Mouse (Mus musculus): Measurements from ENCODE around the gene Nckap5. TPM values are rescaled to one million over a fixed set of nuclear protein-coding genes. Genes with fewer than 3 reads are reported as not detected.

Nckap5 gene
- polyA plus RNA-seq, 1 experiment from 2014 or later = 2.7 TPM

DNA sequence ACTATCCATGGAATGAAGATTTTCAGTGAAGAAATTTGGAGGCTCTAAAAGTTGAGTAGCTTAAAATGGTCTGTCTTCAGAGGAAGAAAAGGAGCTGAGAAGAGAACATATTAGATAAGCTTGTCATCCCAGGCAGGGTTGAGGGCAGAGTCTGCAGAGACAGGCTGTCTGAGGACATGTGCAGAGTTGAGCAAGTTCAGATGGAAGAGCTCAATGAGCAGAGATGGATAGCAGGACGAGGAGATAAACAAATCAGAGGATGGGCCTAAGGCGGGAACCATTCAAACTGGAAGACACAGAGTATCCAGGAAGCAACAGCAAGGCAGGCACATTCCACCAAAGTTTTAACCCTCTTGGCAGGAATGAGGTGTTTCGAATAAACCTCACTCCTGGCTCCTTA is 235.8 kb downstream of the Nckap5 start:
- H3K27me3 ChIP-seq (ENCODE audit: control insufficient read depth, insufficient read depth, low read length) = no peaks in the 10 kb centered on the region
- ATAC-seq (ENCODE audit: insufficient number of reproducible peaks, low FRiP score, low TSS enrichment, low read depth) = no peak
- peaks cover 5% of the 10 kb centered on the region; the same call in 1 of the 2 replicates for H3K4me1 ChIP-seq (ENCODE audit: control insufficient read depth, insufficient read depth, low read length)
- H3K4me3 ChIP-seq (ENCODE audit: low read depth, low read length) = no peak overlapping the region
- no peak overlapping the region for H3K27ac ChIP-seq (replicated peaks; ENCODE audit: low read depth, low read length)
- no peak overlapping the region for H3K9ac ChIP-seq (ENCODE audit: low read length)
- no peak for DNase-seq (ENCODE audit: low spot score)
- no peaks in the 10 kb centered on the region for H3K36me3 ChIP-seq (ENCODE audit: control insufficient read depth, insufficient read depth, low read length)
- no peak overlapping the region for H3K4me2 ChIP-seq (ENCODE audit: low read depth, severe bottlenecking)
- H3K9me3 ChIP-seq (ENCODE audit: control insufficient read depth, low read length) = no peaks in the 10 kb centered on the region
- WGBS = 75% methylated on average over 3 of the region's 3 CpGs

DNA sequence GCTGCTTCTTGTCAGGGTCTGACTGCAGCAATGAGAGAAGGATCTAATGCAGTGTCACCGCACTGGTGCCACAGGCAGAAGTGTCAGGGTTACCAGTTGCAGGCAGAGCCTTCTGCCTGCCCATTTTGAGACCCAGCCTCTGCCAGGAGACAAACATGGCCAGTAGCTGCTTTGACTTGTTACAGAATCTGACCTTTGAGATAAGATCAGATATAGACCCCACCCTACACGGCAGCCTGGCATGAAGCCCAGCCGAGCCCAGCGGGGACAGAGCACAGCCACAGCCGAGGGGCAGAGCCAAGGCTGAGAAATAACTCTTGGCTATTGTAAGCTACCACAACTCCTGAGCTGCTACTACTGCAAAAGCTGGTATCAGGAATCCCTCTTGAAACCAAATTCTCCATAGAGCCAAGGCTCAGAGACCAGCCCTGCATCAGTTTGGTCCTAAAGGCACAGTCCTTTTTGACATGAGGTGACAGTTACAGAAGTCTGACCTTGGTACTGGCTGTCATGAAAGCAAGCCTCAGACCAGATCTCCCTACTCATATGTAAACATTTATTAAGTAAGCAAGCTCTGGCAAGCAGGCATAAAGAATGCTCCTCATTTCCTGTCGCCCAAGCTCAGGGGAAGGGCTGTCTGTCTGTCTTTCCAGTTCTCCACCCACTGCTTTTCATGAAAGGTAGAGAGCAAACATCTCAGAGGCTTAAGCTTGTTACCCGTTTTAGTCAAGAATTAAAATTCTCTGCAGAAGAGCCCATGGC is 237.4 kb downstream of the Nckap5 start:
- Histone ChIP-seq H3K36me3 (ENCODE audit: control insufficient read depth, insufficient read depth, low read length) (no peaks in the 10 kb centered on the region), H3K4me2 (ENCODE audit: low read depth, severe bottlenecking) (no peak overlapping the region), H3K27me3 (ENCODE audit: control insufficient read depth, insufficient read depth, low read length) (no peaks in the 10 kb centered on the region), H3K4me1 (ENCODE audit: control insufficient read depth, insufficient read depth, low read length) (peaks cover 3% of the 10 kb centered on the region; the same call in 1 of the 2 replicates), H3K27ac (replicated peaks; ENCODE audit: low read depth, low read length) (no peak overlapping the region), H3K9ac (ENCODE audit: low read length) (no peak overlapping the region), H3K9me3 (ENCODE audit: control insufficient read depth, low read length) (no peaks in the 10 kb centered on the region), H3K4me3 (ENCODE audit: low read depth, low read length) (no peak overlapping the region)
- no peak for ATAC-seq (ENCODE audit: insufficient number of reproducible peaks, low FRiP score, low TSS enrichment, low read depth)
- DNase-seq (ENCODE audit: low spot score) = no peak
- WGBS = 72% methylated on average over 7 of the region's 7 CpGs

DNA sequence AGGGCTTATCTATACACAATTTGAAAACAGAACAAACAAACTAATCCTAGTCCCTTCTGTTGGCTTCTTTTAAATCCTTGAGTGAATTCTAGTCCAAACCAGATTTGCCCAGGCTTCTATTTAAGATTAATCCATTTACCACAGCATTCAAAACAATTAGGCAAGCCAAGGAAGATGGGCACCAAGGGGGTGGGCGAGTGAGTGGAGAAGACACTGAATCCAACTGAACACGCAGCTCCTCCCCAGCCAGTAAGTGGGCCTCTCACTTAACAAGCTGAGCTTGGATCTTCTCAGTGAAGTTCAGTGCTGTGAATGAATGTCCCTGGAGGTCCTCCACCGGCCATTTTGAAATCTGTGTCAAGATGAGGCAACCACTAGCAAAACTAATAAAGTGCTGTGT is 239.7 kb downstream of the Nckap5 start:
- no peak overlapping the region for H3K27ac ChIP-seq (replicated peaks; ENCODE audit: low read depth, low read length)
- H3K9ac ChIP-seq (ENCODE audit: low read length) = no peak overlapping the region
- H3K4me3 ChIP-seq (ENCODE audit: low read depth, low read length) = no peak overlapping the region
- DNase-seq (ENCODE audit: low spot score) = no peak
- no peak for ATAC-seq (ENCODE audit: insufficient number of reproducible peaks, low FRiP score, low TSS enrichment, low read depth)
- no peaks in the 10 kb centered on the region for H3K27me3 ChIP-seq (ENCODE audit: control insufficient read depth, insufficient read depth, low read length)
- no peaks in the 10 kb centered on the region for H3K4me1 ChIP-seq (ENCODE audit: control insufficient read depth, insufficient read depth, low read length)
- no peaks in the 10 kb centered on the region for H3K36me3 ChIP-seq (ENCODE audit: control insufficient read depth, insufficient read depth, low read length)
- no peak overlapping the region for H3K4me2 ChIP-seq (ENCODE audit: low read depth, severe bottlenecking)
- WGBS = 89% methylated on average over 3 of the region's 3 CpGs
- H3K9me3 ChIP-seq (ENCODE audit: control insufficient read depth, low read length) = no peaks in the 10 kb centered on the region

DNA sequence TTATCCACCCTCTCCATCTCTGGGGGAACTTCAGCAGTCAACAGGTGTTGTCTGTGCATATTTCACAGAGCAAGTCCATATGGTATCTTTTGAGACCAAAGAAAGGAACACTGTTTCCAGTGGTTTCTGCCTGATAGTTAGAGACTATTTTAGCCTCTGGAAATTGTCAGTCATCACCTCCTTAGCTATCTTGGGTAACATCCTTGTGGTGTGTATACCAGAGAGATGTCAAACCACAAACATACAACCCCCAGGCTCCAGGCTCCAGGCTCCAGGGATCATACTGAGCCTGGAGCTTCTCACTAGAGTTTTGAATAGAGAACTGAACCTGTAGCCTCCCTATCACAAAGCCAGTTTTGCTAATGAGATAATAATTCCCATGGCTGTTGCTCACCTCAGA is 252.4 kb downstream of the Nckap5 start:
- Histone ChIP-seq H3K27ac (replicated peaks; ENCODE audit: low read depth, low read length) (no peak overlapping the region), H3K4me2 (ENCODE audit: low read depth, severe bottlenecking) (no peak overlapping the region), H3K27me3 (ENCODE audit: control insufficient read depth, insufficient read depth, low read length) (no peaks in the 10 kb centered on the region), H3K4me3 (ENCODE audit: low read depth, low read length) (no peak overlapping the region), H3K4me1 (ENCODE audit: control insufficient read depth, insufficient read depth, low read length) (no peaks in the 10 kb centered on the region), H3K9me3 (ENCODE audit: control insufficient read depth, low read length) (no peaks in the 10 kb centered on the region), H3K9ac (ENCODE audit: low read length) (no peak overlapping the region), H3K36me3 (ENCODE audit: control insufficient read depth, insufficient read depth, low read length) (no peaks in the 10 kb centered on the region)
- DNase-seq (ENCODE audit: low spot score) (no peak), ATAC-seq (ENCODE audit: insufficient number of reproducible peaks, low FRiP score, low TSS enrichment, low read depth) (no peak)

DNA sequence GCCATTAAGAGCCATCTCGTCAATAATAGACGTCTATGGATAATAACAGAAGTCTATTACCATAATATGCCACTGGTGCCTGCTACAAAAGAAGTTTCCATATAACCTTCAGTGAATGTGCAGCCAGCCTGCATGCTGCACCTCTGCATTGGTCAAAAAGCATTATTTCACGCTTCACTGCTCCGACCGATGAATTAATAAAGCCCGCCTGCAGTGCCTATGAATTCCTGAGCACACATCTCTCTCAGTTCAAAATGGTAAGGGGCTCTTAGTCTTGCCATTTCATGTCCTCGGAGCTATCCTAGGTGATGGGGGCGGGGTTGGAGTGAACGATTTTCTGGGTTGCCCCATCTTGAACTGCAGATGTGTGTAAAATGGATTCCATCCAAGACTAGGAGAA is 256.3 kb downstream of the Nckap5 start:
- H3K4me2 ChIP-seq (ENCODE audit: low read depth, severe bottlenecking) = no peak overlapping the region
- H3K4me1 ChIP-seq (ENCODE audit: control insufficient read depth, insufficient read depth, low read length) = no peaks in the 10 kb centered on the region
- no peaks in the 10 kb centered on the region for H3K36me3 ChIP-seq (ENCODE audit: control insufficient read depth, insufficient read depth, low read length)
- no peak overlapping the region for H3K4me3 ChIP-seq (ENCODE audit: low read depth, low read length)
- no peak overlapping the region for H3K27ac ChIP-seq (replicated peaks; ENCODE audit: low read depth, low read length)
- no peaks in the 10 kb centered on the region for H3K27me3 ChIP-seq (ENCODE audit: control insufficient read depth, insufficient read depth, low read length)
- no peak for DNase-seq (ENCODE audit: low spot score)
- H3K9ac ChIP-seq (ENCODE audit: low read length) = no peak overlapping the region
- no peaks in the 10 kb centered on the region for H3K9me3 ChIP-seq (ENCODE audit: control insufficient read depth, low read length)
- ATAC-seq (ENCODE audit: insufficient number of reproducible peaks, low FRiP score, low TSS enrichment, low read depth) = no peak
- WGBS = 89% methylated on average over 9 of the region's 9 CpGs

DNA sequence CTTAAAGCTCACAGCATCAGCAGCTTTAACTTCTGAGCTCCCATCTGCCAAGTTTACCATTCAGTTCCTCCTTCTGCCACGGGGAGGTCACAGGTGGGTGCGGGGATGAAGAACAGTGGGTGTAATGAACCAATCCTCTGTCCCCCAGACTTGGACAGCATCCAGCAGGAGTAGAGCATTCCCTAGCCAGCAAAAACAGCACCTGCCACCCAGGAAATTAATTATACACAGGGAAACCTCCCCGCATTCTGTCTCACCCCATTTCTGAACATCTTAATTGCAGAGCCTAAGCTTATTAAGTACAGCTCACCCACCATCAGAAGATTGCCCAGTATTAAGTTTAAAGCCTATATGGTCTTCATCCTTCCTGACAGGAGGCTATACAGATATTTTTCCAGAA is 256.9 kb downstream of the Nckap5 start:
- Histone ChIP-seq H3K27me3 (ENCODE audit: control insufficient read depth, insufficient read depth, low read length) (no peaks in the 10 kb centered on the region), H3K27ac (replicated peaks; ENCODE audit: low read depth, low read length) (no peak overlapping the region), H3K9ac (ENCODE audit: low read length) (no peak overlapping the region), H3K4me1 (ENCODE audit: control insufficient read depth, insufficient read depth, low read length) (no peaks in the 10 kb centered on the region), H3K4me2 (ENCODE audit: low read depth, severe bottlenecking) (no peak overlapping the region), H3K36me3 (ENCODE audit: control insufficient read depth, insufficient read depth, low read length) (no peaks in the 10 kb centered on the region), H3K4me3 (ENCODE audit: low read depth, low read length) (no peak overlapping the region), H3K9me3 (ENCODE audit: control insufficient read depth, low read length) (no peaks in the 10 kb centered on the region)
- DNase-seq (ENCODE audit: low spot score) (no peak), ATAC-seq (ENCODE audit: insufficient number of reproducible peaks, low FRiP score, low TSS enrichment, low read depth) (no peak)
- 61% methylated on average over 3 of the region's 3 CpGs for WGBS

DNA sequence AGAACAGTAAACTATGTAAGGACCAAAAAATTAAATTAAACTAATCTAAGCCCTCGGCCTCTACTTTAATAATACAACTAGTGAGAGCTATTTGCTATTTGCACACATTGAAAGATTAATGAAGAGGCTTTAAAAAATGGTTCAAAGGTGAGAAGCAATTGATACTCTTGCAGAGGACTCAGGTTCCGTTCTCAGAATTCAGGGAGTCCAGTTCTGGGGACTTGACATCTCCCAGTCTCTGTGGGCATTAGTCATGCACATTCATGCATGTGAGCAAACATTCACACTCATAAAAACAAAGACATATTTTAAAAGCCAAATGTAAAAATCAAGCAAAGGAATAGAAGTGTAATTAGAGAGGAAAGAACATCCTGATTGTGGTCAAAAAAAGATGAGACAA is 257.5 kb downstream of the Nckap5 start:
- Histone ChIP-seq H3K4me3 (ENCODE audit: low read depth, low read length) (no peak overlapping the region), H3K4me2 (ENCODE audit: low read depth, severe bottlenecking) (no peak overlapping the region), H3K27me3 (ENCODE audit: control insufficient read depth, insufficient read depth, low read length) (no peaks in the 10 kb centered on the region), H3K36me3 (ENCODE audit: control insufficient read depth, insufficient read depth, low read length) (no peaks in the 10 kb centered on the region), H3K9ac (ENCODE audit: low read length) (no peak overlapping the region), H3K27ac (replicated peaks; ENCODE audit: low read depth, low read length) (no peak overlapping the region), H3K9me3 (ENCODE audit: control insufficient read depth, low read length) (no peaks in the 10 kb centered on the region), H3K4me1 (ENCODE audit: control insufficient read depth, insufficient read depth, low read length) (no peaks in the 10 kb centered on the region)
- ATAC-seq (ENCODE audit: insufficient number of reproducible peaks, low FRiP score, low TSS enrichment, low read depth) = no peak
- no peak for DNase-seq (ENCODE audit: low spot score)
- 77% methylated on average over 2 of the region's 2 CpGs for WGBS

DNA sequence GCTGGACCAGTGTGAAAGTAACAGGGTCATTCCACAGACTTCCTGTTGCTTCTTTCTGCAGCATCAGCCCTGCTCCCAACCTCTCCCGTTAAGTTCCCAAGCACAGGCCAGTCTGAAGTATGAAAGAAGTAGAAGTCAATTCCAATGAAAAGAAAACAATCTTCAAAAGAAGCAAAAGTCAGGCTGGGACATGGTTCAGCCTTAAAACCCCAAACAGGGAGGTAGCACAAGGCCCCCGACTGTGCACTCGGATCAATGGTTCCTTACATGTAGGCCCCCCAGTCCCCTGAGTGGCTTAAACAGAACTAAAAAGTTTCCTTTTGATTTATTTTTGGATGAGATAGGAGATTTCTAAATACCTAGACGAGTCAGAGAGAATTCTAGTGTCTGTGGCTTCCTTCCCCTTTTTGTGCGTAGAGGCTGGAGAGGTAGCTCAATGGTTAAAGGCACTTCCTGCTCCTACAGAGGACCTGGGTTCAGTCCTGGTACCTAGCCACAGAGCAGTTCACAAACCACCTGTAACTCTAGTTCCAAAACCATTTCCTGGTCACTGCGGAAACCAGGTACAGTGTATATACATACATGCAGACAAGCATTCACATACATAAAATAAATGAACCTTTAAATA is 260.9 kb downstream of the Nckap5 start:
- no peaks in the 10 kb centered on the region for H3K27me3 ChIP-seq (ENCODE audit: control insufficient read depth, insufficient read depth, low read length)
- H3K9ac ChIP-seq (ENCODE audit: low read length) = no peak overlapping the region
- WGBS = 89% methylated on average over 6 of the region's 6 CpGs
- no peaks in the 10 kb centered on the region for H3K4me1 ChIP-seq (ENCODE audit: control insufficient read depth, insufficient read depth, low read length)
- no peaks in the 10 kb centered on the region for H3K36me3 ChIP-seq (ENCODE audit: control insufficient read depth, insufficient read depth, low read length)
- H3K4me2 ChIP-seq (ENCODE audit: low read depth, severe bottlenecking) = no peak overlapping the region
- DNase-seq (ENCODE audit: low spot score) (no peak), ATAC-seq (ENCODE audit: insufficient number of reproducible peaks, low FRiP score, low TSS enrichment, low read depth) (no peak)
- no peak overlapping the region for H3K4me3 ChIP-seq (ENCODE audit: low read depth, low read length)
- H3K9me3 ChIP-seq (ENCODE audit: control insufficient read depth, low read length) = no peaks in the 10 kb centered on the region
- no peak overlapping the region for H3K27ac ChIP-seq (replicated peaks; ENCODE audit: low read depth, low read length)

All from limb, embryonic 11.5 days (tissue).